Mouse (Mus musculus): ENCODE results near the gene Methig1.
"Not testable (repeated sequence)": the region's sequence is repeated elsewhere in the genome, so short reads cannot be mapped to it uniquely, and the experiment has no call there.

GRCm38 (mm10) chr15:100421758-100422197 lies 68.8 kb downstream of the Methig1 start, which contains the start of gene Gm5475:
- TF ChIP-seq CTCF (IDR thresholded peaks at IDR 0.05 in 2 of 3, conservative IDR thresholded peaks at IDR 0.05 in 1 of 3; ENCODE audit: control insufficient read depth in 1 of 3, insufficient read depth in 1 of 3, low read depth in 2 of 3, low read length in 3 of 3, poor library complexity in 1 of 3, severe bottlenecking in 1 of 3); POLR2AphosphoS2 (IDR thresholded peaks at IDR 0.05; ENCODE audit: low read length); POLR2A (IDR thresholded peaks at IDR 0.05; ENCODE audit: control insufficient read depth in 1 of 2, insufficient read depth in 1 of 2, low read depth in 1 of 2, low read length in 2 of 2, poor library complexity in 1 of 2); ETS1 (IDR thresholded peaks at IDR 0.05; ENCODE audit: low read depth, low read length); MYB (IDR thresholded peaks at IDR 0.05; ENCODE audit: low read depth, low read length); SMC3 (IDR thresholded peaks at IDR 0.05; ENCODE audit: low read depth, low read length); TAL1 (IDR thresholded peaks at IDR 0.05; ENCODE audit: low read length); MAX (IDR thresholded peaks at IDR 0.05; ENCODE audit: low read length): not testable (repeated sequence)
